Mouse (Mus musculus): Measurements from ENCODE around the gene Gch1. TPM values are rescaled to one million over a fixed set of nuclear protein-coding genes. Genes with fewer than 3 reads are reported as not detected.

The Gch1 gene
- polyA plus RNA-seq, 1 experiment = 0.81 TPM

- no peak overlapping the region for H3K4me3 ChIP-seq (ENCODE audit: control insufficient read depth, low read depth, low read length)
- peaks cover 4% of the 10 kb centered on the region for H3K4me1 ChIP-seq (ENCODE audit: control insufficient read depth, insufficient read depth, low read length)
- no peak for TF ChIP-seq POLR2A (IDR thresholded peaks at IDR 0.05; ENCODE audit: control insufficient read depth, low read depth, low read length)
- TF ChIP-seq CTCF (IDR thresholded peaks at IDR 0.05; ENCODE audit: control insufficient read depth, insufficient read depth, insufficient replicate concordance, low read depth, low read length) = no peak
- H3K27me3 ChIP-seq (ENCODE audit: control insufficient read depth, insufficient read depth, low read length) = no peaks in the 10 kb centered on the region
- no peak overlapping the region for H3K27ac ChIP-seq (ENCODE audit: control insufficient read depth, insufficient read depth, low read depth, low read length)
- H3K36me3 ChIP-seq (ENCODE audit: control insufficient read depth, insufficient read depth, low read length) = no peaks in the 10 kb centered on the region
Observed at GRCm38 (mm10) chr14:47187666-47188360, 1.4 kb downstream of the Gch1 start.

GRCm38 (mm10) chr14:47187261-47187660, 2.0 kb downstream of the Gch1 start:
- no peak overlapping the region for H3K27ac ChIP-seq (ENCODE audit: control insufficient read depth, insufficient read depth, low read depth, low read length)
- TF ChIP-seq CTCF (IDR thresholded peaks at IDR 0.05; ENCODE audit: control insufficient read depth, insufficient read depth, insufficient replicate concordance, low read depth, low read length) (no peak), POLR2A (IDR thresholded peaks at IDR 0.05; ENCODE audit: control insufficient read depth, low read depth, low read length) (no peak)
- no peaks in the 10 kb centered on the region for H3K36me3 ChIP-seq (ENCODE audit: control insufficient read depth, insufficient read depth, low read length)
- no peaks in the 10 kb centered on the region for H3K27me3 ChIP-seq (ENCODE audit: control insufficient read depth, insufficient read depth, low read length)
- H3K4me1 ChIP-seq (ENCODE audit: control insufficient read depth, insufficient read depth, low read length) = peaks cover 4% of the 10 kb centered on the region
- no peak overlapping the region for H3K4me3 ChIP-seq (ENCODE audit: control insufficient read depth, low read depth, low read length)

GRCm38 (mm10) chr14:47186561-47186960, 2.7 kb downstream of the Gch1 start:
- no peak overlapping the region for H3K4me3 ChIP-seq (ENCODE audit: control insufficient read depth, low read depth, low read length)
- TF ChIP-seq CTCF (IDR thresholded peaks at IDR 0.05; ENCODE audit: control insufficient read depth, insufficient read depth, insufficient replicate concordance, low read depth, low read length) = no peak
- no peak for TF ChIP-seq POLR2A (IDR thresholded peaks at IDR 0.05; ENCODE audit: control insufficient read depth, low read depth, low read length)
- no peak overlapping the region for H3K27ac ChIP-seq (ENCODE audit: control insufficient read depth, insufficient read depth, low read depth, low read length)
- H3K27me3 ChIP-seq (ENCODE audit: control insufficient read depth, insufficient read depth, low read length) = no peaks in the 10 kb centered on the region
- H3K36me3 ChIP-seq (ENCODE audit: control insufficient read depth, insufficient read depth, low read length) = no peaks in the 10 kb centered on the region
- peaks cover 4% of the 10 kb centered on the region for H3K4me1 ChIP-seq (ENCODE audit: control insufficient read depth, insufficient read depth, low read length)

- Histone ChIP-seq H3K4me1 (ENCODE audit: control insufficient read depth, insufficient read depth, low read length) (no peaks in the 10 kb centered on the region), H3K27me3 (ENCODE audit: control insufficient read depth, insufficient read depth, low read length) (no peaks in the 10 kb centered on the region), H3K4me3 (ENCODE audit: control insufficient read depth, low read depth, low read length) (no peak overlapping the region), H3K36me3 (ENCODE audit: control insufficient read depth, insufficient read depth, low read length) (no peaks in the 10 kb centered on the region), H3K27ac (ENCODE audit: control insufficient read depth, insufficient read depth, low read depth, low read length) (no peak overlapping the region)
- TF ChIP-seq POLR2A (IDR thresholded peaks at IDR 0.05; ENCODE audit: control insufficient read depth, low read depth, low read length) = no peak
- no peak for TF ChIP-seq CTCF (IDR thresholded peaks at IDR 0.05; ENCODE audit: control insufficient read depth, insufficient read depth, insufficient replicate concordance, low read depth, low read length)
Observed at GRCm38 (mm10) chr14:47181497-47182290, 7.5 kb downstream of the Gch1 start.

GRCm38 (mm10) chr14:47178851-47179250, 10.4 kb downstream of the Gch1 start:
- H3K4me3 ChIP-seq (ENCODE audit: control insufficient read depth, low read depth, low read length) = no peak overlapping the region
- no peak for TF ChIP-seq POLR2A (IDR thresholded peaks at IDR 0.05; ENCODE audit: control insufficient read depth, low read depth, low read length)
- TF ChIP-seq CTCF (IDR thresholded peaks at IDR 0.05; ENCODE audit: control insufficient read depth, insufficient read depth, insufficient replicate concordance, low read depth, low read length) = no peak
- no peak overlapping the region for H3K27ac ChIP-seq (ENCODE audit: control insufficient read depth, insufficient read depth, low read depth, low read length)
- H3K4me1 ChIP-seq (ENCODE audit: control insufficient read depth, insufficient read depth, low read length) = no peaks in the 10 kb centered on the region
- H3K27me3 ChIP-seq (ENCODE audit: control insufficient read depth, insufficient read depth, low read length) = no peaks in the 10 kb centered on the region
- H3K36me3 ChIP-seq (ENCODE audit: control insufficient read depth, insufficient read depth, low read length) = no peaks in the 10 kb centered on the region

- Histone ChIP-seq H3K27ac (ENCODE audit: control insufficient read depth, insufficient read depth, low read depth, low read length) (no peak overlapping the region), H3K36me3 (ENCODE audit: control insufficient read depth, insufficient read depth, low read length) (no peaks in the 10 kb centered on the region), H3K4me1 (ENCODE audit: control insufficient read depth, insufficient read depth, low read length) (no peaks in the 10 kb centered on the region), H3K27me3 (ENCODE audit: control insufficient read depth, insufficient read depth, low read length) (no peaks in the 10 kb centered on the region), H3K4me3 (ENCODE audit: control insufficient read depth, low read depth, low read length) (no peak overlapping the region)
- TF ChIP-seq CTCF (IDR thresholded peaks at IDR 0.05; ENCODE audit: control insufficient read depth, insufficient read depth, insufficient replicate concordance, low read depth, low read length) (no peak), POLR2A (IDR thresholded peaks at IDR 0.05; ENCODE audit: control insufficient read depth, low read depth, low read length) (no peak)
Observed at GRCm38 (mm10) chr14:47177846-47178414, 11.3 kb downstream of the Gch1 start.

GRCm38 (mm10) chr14:47176226-47176625, 13.0 kb downstream of the Gch1 start:
- no peak overlapping the region for H3K4me3 ChIP-seq (ENCODE audit: control insufficient read depth, low read depth, low read length)

More at GRCm38 (mm10) chr14:47176226-47176625, 13.0 kb downstream of the Gch1 start:
- Histone ChIP-seq H3K27me3 (ENCODE audit: control insufficient read depth, insufficient read depth, low read length) (no peaks in the 10 kb centered on the region), H3K27ac (ENCODE audit: control insufficient read depth, insufficient read depth, low read depth, low read length) (no peak overlapping the region), H3K36me3 (ENCODE audit: control insufficient read depth, insufficient read depth, low read length) (no peaks in the 10 kb centered on the region), H3K4me1 (ENCODE audit: control insufficient read depth, insufficient read depth, low read length) (no peaks in the 10 kb centered on the region)
- TF ChIP-seq POLR2A (IDR thresholded peaks at IDR 0.05; ENCODE audit: control insufficient read depth, low read depth, low read length) = no peak
- TF ChIP-seq CTCF (IDR thresholded peaks at IDR 0.05; ENCODE audit: control insufficient read depth, insufficient read depth, insufficient replicate concordance, low read depth, low read length) = no peak
